Mouse (Mus musculus): ENCODE measurements around the gene Dchs2. TPM values are rescaled to one million over a fixed set of nuclear protein-coding genes. Genes with fewer than 3 reads are reported as not detected.
A peak's percentile ranks its signal among the peaks of the same experiment; 100 is the strongest.
"Not testable (repeated sequence)": the region's sequence is repeated elsewhere in the genome, so short reads cannot be mapped to it uniquely, and the experiment has no call there.

Gene Dchs2
- total RNA-seq (2021): under 1 TPM; 0.64 to 0.99 TPM
- long read RNA-seq, experiment 1: 0 reads
- long read RNA-seq, experiment 2: 0 reads

GRCm38 (mm10) chr3:83127726-83128448 is at the start of gene Dchs2:
TSS of gene Dchs2 (plus strand) at chr3:83127948.
- intact Hi-C loops (cut with DNase I): no loop called here

GRCm38 (mm10) chr3:83080567-83081055 is 47.1 kb upstream of the Dchs2 start:
- DNase-seq: peak; percentile 25 to 35

More at GRCm38 (mm10) chr3:83127726-83128448, at the start of gene Dchs2:
- peak in 1 of 2 experiments; percentile 6 for DNase-seq

GRCm38 (mm10) chr3:83097586-83097985 is 30.2 kb upstream of the Dchs2 start:
- no peak for DNase-seq
- intact Hi-C loops (cut with DNase I): no loop called here

More at GRCm38 (mm10) chr3:83080567-83081055, 47.1 kb upstream of the Dchs2 start:
- intact Hi-C loops (cut with DNase I): no loop called here

DNA sequence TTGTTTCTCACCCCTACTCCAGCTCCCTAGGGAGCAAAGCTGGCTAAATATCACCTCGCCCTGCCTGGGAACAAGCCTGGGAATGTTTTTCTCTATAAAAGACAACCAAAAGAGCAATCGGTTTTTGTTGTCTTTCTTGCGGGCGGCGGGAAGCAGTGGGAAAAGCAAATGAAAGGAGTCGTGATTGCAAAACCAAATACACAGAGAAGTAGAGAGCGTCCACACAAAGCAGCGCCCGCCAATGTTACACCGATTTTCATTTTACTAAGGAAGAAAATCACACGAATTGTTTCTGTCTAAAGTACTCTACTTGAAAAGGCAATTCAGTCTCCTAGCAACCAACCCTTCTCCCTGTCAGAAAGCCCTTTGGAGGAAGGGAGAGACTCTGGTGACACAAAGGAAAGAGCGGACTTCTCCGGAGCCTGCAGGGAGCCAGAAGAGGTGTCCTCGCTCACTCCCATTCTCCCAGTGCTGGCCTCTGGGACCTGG is 29.2 kb upstream of the Dchs2 start:
- no peak for DNase-seq
- intact Hi-C loops (cut with DNase I): no loop called here

DNA sequence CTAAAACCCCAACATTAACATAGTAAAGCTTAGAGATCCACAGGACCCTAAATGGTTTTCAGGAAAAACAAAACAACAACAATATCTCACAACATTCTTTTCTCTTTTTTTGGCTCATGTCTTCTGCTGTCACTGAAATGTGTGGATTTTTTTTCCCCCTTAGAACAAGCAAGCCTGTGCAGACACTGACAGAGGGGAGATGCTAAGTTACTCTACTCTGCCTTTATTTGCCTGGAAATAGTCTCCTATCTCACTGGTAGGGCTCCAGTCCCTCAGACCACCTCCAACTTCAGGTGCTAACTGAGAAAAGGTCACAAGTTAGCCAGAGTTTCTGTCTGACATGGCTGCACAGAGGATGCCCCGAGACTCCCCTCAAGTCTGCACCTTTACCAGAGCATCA is 28.6 kb upstream of the Dchs2 start:
- intact Hi-C loops (cut with DNase I): no loop called here
- DNase-seq: no peak

- DNase-seq: no peak
Measured at GRCm38 (mm10) chr3:83099651-83100050, 28.1 kb upstream of the Dchs2 start.

GRCm38 (mm10) chr3:83102286-83102685 is 25.5 kb upstream of the Dchs2 start:
- no peak for DNase-seq
- intact Hi-C loops (cut with DNase I): no loop called here

More at GRCm38 (mm10) chr3:83099651-83100050, 28.1 kb upstream of the Dchs2 start:
- intact Hi-C loops (cut with DNase I): no loop called here

- intact Hi-C loops (cut with DNase I): loop anchor here (5.0 kb wide), 1 partner anchor 162 kb away; no protein-coding TSS in a partner anchor
- DNase-seq: no peak
Measured at GRCm38 (mm10) chr3:83110163-83110562, 17.6 kb upstream of the Dchs2 start.

- intact Hi-C loops (cut with DNase I): loop anchor here (5.0 kb wide), 1 partner anchor 161 kb away; no protein-coding TSS in a partner anchor
- no peak for DNase-seq
Measured at GRCm38 (mm10) chr3:83111485-83112261, 16.1 kb upstream of the Dchs2 start.

- intact Hi-C loops (cut with DNase I): loop anchor here (5.0 kb wide), 1 partner anchor 159 kb away; no protein-coding TSS in a partner anchor
- no peak for DNase-seq
Measured at GRCm38 (mm10) chr3:83112869-83113268, 14.9 kb upstream of the Dchs2 start.

DNA sequence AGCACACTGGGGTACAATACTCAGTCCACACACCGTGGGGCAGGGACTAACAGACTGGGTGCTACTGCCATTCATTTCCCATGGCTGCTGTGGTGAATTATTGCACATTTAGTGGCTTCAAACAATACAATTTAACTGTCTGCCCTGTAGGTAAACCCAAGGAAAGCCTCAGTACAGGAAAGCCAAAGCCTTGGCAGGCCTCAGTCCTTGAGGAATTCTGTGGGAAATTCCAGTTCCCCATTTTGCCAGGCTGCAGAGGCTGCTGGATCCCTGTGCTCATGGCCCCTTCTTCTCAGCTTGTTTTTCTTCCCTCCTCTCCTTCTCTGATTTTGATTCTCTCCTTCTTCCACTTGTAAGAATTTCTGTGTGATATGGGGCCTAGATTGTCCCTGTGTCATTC is 12.8 kb upstream of the Dchs2 start:
- intact Hi-C loops (cut with DNase I): loop anchor here (5.0 kb wide), 1 partner anchor 157 kb away; no protein-coding TSS in a partner anchor
- DNase-seq: no peak

DNA sequence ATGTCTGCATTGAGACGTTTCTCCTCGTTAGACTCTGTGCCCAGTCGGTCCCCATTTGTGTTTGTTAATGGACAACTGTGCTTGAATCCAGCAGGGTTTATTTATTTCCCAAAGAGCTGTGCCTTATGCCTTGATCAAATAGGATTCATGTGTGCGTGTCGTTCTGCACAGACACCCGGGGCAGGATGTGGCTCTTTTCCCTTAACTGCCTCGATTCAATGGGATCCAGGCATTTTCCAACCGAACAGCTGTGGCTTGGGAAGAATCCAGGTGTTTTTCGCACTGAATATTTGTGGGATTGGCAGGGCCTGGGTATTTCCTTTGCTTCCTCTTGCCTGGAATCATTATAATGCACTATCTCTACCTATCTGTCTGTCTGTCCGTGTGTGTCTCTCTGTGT is 10.2 kb upstream of the Dchs2 start:
- no peak for DNase-seq
- intact Hi-C loops (cut with DNase I): no loop called here

DNA sequence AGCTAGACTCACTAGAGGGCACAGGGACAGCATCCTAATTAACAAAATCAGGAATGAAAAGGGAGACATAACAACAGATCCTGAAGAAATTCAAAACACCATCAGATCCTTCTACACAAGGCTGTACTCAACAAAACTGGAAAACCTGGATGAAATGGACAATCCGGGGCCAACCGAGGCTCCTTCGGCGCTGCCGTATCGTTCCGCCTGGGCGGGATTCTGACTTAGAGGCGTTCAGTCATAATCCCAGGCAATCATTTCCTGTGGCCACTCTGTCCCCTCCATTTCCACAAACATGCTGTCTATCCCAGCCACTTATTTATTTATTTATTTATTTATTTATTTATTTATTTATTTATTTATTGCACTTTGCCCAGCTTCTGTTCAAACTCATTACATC is 3.8 kb upstream of the Dchs2 start:
- intact Hi-C loops (cut with DNase I); DNase-seq: not testable (repeated sequence)

- intact Hi-C loops (cut with DNase I): no loop called here
- peak; percentile 17 to 32 for DNase-seq
Measured at GRCm38 (mm10) chr3:83127088-83127725, 541 bp upstream of the Dchs2 start.

GRCm38 (mm10) chr3:83128449-83128922 is 738 bp downstream of the Dchs2 start:
- intact Hi-C loops (cut with DNase I): no loop called here

GRCm38 (mm10) chr3:83129151-83129550 is 1.4 kb downstream of the Dchs2 start:
- intact Hi-C loops (cut with DNase I): no loop called here
- DNase-seq: no peak

More at GRCm38 (mm10) chr3:83128449-83128922, 738 bp downstream of the Dchs2 start:
- DNase-seq: no peak

- peak in 1 of 2 experiments; percentile 27 for DNase-seq
- intact Hi-C loops (cut with DNase I): no loop called here
Measured at GRCm38 (mm10) chr3:83136413-83136812, 8.7 kb downstream of the Dchs2 start.

- DNase-seq: no peak
- intact Hi-C loops (cut with DNase I): no loop called here
Measured at GRCm38 (mm10) chr3:83138820-83139219, 11.1 kb downstream of the Dchs2 start.

DNA sequence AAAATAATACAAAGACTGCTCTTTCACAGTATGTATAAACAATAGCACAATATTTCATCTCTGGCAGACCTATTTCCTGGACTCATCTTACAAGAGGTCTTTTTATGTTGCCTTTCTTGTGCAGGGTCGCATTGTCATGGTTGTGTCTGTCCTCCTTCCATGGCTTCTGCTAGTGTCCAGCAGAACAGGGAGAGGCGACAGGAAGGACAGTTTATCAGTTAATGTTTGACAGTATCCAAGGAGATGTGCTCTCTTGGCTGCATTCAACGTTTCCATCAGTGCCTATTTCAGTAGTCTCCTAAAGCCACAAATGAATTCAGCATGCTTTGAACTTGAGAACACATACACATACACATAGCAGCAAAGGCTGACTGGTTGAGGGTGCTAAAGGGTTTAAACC is 17.9 kb downstream of the Dchs2 start:
- intact Hi-C loops (cut with DNase I): no loop called here
- no peak for DNase-seq

Measured in gastrocnemius, postnatal 36 days (tissue).